Comparison of ENCODE assay signal across 14 mouse cellular contexts in genomic region chr7:4947855-4948254, GRCm38 (mm10). TPM values are rescaled to one million over a fixed set of nuclear protein-coding genes. Genes with fewer than 3 reads are reported as not detected.
A peak's percentile ranks its signal among the peaks of the same experiment; 100 is the strongest.
DNase-seq lines count a peak whose midpoint lies in the region; ATAC-seq and TF ChIP-seq lines count a peak whose summit lies in the region.
"Had no signal": no experiment of that assay in that cellular context is flagged by ENCODE, and none has a peak within 500 bp of the region (broad histone marks: within the 10 kb centered on the region; RNA-seq: fewer than 3 reads in every experiment).

No protein-coding gene starts in this region.

- DNase-seq in embryonic facial prominence, embryonic 14.5 days (ENCODE audit: low spot score): no peak
- DNase-seq in embryonic facial prominence, embryonic 10.5 days (ENCODE audit: low spot score): no peak
- no peak for DNase-seq in thymus, adult 2 months
- DNase-seq in thymus, postnatal 4 days: no peak
- peak; percentile 63 for DNase-seq in heart, adult 8-10 months (ENCODE audit: low spot score)
- peak; percentile 4 for DNase-seq in telencephalon, adult 2 months (ENCODE audit: low read depth, low spot score)
- DNase-seq in B cell, adult 2 months: no peak

- ATAC-seq in embryonic facial prominence, embryonic 14.5 days (ENCODE audit: low read depth): peak; percentile 7; the same call in 1 of the 2 replicates
- ATAC-seq in megakaryocyte-erythroid progenitor cell, adult 5-6 weeks (replicated peaks; ENCODE audit: low FRiP score, low TSS enrichment, poor library complexity, severe bottlenecking): no peak
- ATAC-seq: hindbrain, embryonic 16.5 days had no signal

- H3K4me3 ChIP-seq in embryonic facial prominence, embryonic 14.5 days (ENCODE audit: low read depth, low read length): no peak overlapping the region
- H3K4me3 ChIP-seq in embryonic facial prominence, embryonic 10.5 days: no peak overlapping the region
- H3K4me3 ChIP-seq in thymus, adult 2 months (ENCODE audit: control insufficient read depth, insufficient read depth, low read length): no peak overlapping the region
- H3K4me3 ChIP-seq: limb, embryonic 10.5 days had no signal

- TF ChIP-seq CTCF in thymus, adult 2 months (IDR thresholded peaks at IDR 0.05; ENCODE audit: borderline replicate concordance, control insufficient read depth, extremely low read depth, insufficient read depth, low read length, poor library complexity): no peak

- no peak overlapping the region for H3K9ac ChIP-seq in embryonic facial prominence, embryonic 14.5 days (ENCODE audit: low read depth, low read length)

- TF ChIP-seq POLR2A in thymus, adult 2 months (IDR thresholded peaks at IDR 0.05; ENCODE audit: control insufficient read depth, extremely low read depth, insufficient read depth, low read length, poor library complexity): no peak

- H3K4me2 ChIP-seq in embryonic facial prominence, embryonic 14.5 days (ENCODE audit: low read depth, low read length): no peak overlapping the region

- no peak overlapping the region for H3K27ac ChIP-seq in embryonic facial prominence, embryonic 14.5 days (replicated peaks; ENCODE audit: low read depth, low read length)
- H3K27ac ChIP-seq in embryonic facial prominence, embryonic 10.5 days (replicated peaks): no peak overlapping the region
- H3K27ac ChIP-seq in thymus, adult 2 months (ENCODE audit: control insufficient read depth, insufficient read depth, low read length): peak overlapping the region; percentile 27; the same call in 1 of the 2 replicates
- H3K27ac ChIP-seq: limb, embryonic 10.5 days; macrophage had no signal

- no peaks in the 10 kb centered on the region for H3K27me3 ChIP-seq in embryonic facial prominence, embryonic 14.5 days (replicated peaks; ENCODE audit: control insufficient read depth, insufficient read depth, low read length)
- no peaks in the 10 kb centered on the region for H3K27me3 ChIP-seq in embryonic facial prominence, embryonic 10.5 days (replicated peaks; ENCODE audit: low read depth, poor library complexity, severe bottlenecking)
- H3K27me3 ChIP-seq in thymus, adult 2 months (ENCODE audit: control insufficient read depth, insufficient read depth, low read length): no peaks in the 10 kb centered on the region

- H3K4me1 ChIP-seq in embryonic facial prominence, embryonic 14.5 days (ENCODE audit: control insufficient read depth, insufficient read depth, low read length): no peaks in the 10 kb centered on the region
- H3K4me1 ChIP-seq in embryonic facial prominence, embryonic 10.5 days: peaks cover 5% of the 10 kb centered on the region; the same call in 1 of the 2 replicates
- H3K4me1 ChIP-seq in thymus, adult 2 months (replicated peaks; ENCODE audit: control insufficient read depth, insufficient read depth, low read length): peaks cover 8% of the 10 kb centered on the region

- no peaks in the 10 kb centered on the region for H3K9me3 ChIP-seq in embryonic facial prominence, embryonic 14.5 days (ENCODE audit: control insufficient read depth, low read length)
- H3K9me3 ChIP-seq in embryonic facial prominence, embryonic 10.5 days: no peaks in the 10 kb centered on the region
- H3K9me3 ChIP-seq: limb, embryonic 10.5 days had no signal

- H3K36me3 ChIP-seq in embryonic facial prominence, embryonic 14.5 days (ENCODE audit: control insufficient read depth, insufficient read depth, low read length): no peaks in the 10 kb centered on the region
- no peaks in the 10 kb centered on the region for H3K36me3 ChIP-seq in embryonic facial prominence, embryonic 10.5 days (replicated peaks)
- no peaks in the 10 kb centered on the region for H3K36me3 ChIP-seq in thymus, adult 2 months (ENCODE audit: control insufficient read depth, insufficient read depth, low read length)
- H3K36me3 ChIP-seq: limb, embryonic 10.5 days had no signal

- 14% methylated on average over 2 of the region's 2 CpGs for WGBS in embryonic facial prominence, embryonic 14.5 days
- 56% methylated on average over 2 of the region's 2 CpGs for WGBS in embryonic facial prominence, embryonic 10.5 days
- 89% methylated on average over 2 of the region's 2 CpGs for WGBS in thymus, adult 2 months

RNA-seq across cellular contexts. Expression of gene Sbk2, which starts 16.4 kb away (rescaled TPM):
- polyA plus RNA-seq in embryonic facial prominence, embryonic 14.5 days (2014; fragmentation: Nextera tagmentation; extraction: Ambion mirVana): 0.64 and 0.92 TPM in 2 replicates
- polyA plus RNA-seq in embryonic facial prominence, embryonic 10.5 days (2016; fragmentation: Nextera tagmentation; extraction: Ambion mirVana): 0.09 TPM in 1 of 2 replicates, not detected in the other
- 1.5 and 5.4 TPM in 2 replicates for polyA plus RNA-seq in thymus, adult 2 months (2012; rRNA removed)
- total RNA-seq in heart, adult 8-10 months (2022): 10 to 100 TPM; 27.3 to 40.6 (median 33.1) TPM
- total RNA-seq in megakaryocyte-erythroid progenitor cell, adult 5-6 weeks (2014; fragmentation: Nextera tagmentation): 0.69 TPM in 1 of 2 replicates, not detected in the other
- total RNA-seq in megakaryocyte-erythroid progenitor cell, adult 5-6 weeks (2017): not detected in 2 replicates
- polyA plus RNA-seq: embryonic facial prominence, embryonic 11.5 days; hindbrain, embryonic 16.5 days; neural tube, embryonic 14.5 days had no signal

RNA-seq across cellular contexts. Expression of gene Ssc5d, which starts 22.3 kb away (rescaled TPM):
- 8.1 and 8.7 TPM in 2 replicates for polyA plus RNA-seq in embryonic facial prominence, embryonic 14.5 days (2014; fragmentation: Nextera tagmentation; extraction: Ambion mirVana)
- 1.4 and 1.7 TPM in 2 replicates for polyA plus RNA-seq in embryonic facial prominence, embryonic 10.5 days (2016; fragmentation: Nextera tagmentation; extraction: Ambion mirVana)
- 1.0 and 1.1 TPM in 2 replicates for polyA plus RNA-seq in thymus, adult 2 months (2012; rRNA removed)
- 1 to 10 TPM; 1.4 to 2.5 (median 1.9) TPM for total RNA-seq in heart, adult 8-10 months (2022)
- not detected in 2 replicates for total RNA-seq in megakaryocyte-erythroid progenitor cell, adult 5-6 weeks (2014; fragmentation: Nextera tagmentation)
- total RNA-seq in megakaryocyte-erythroid progenitor cell, adult 5-6 weeks (2017): not detected in 2 replicates

RNA-seq across cellular contexts. Expression of gene Sbk3, which starts 23.1 kb away (rescaled TPM):
- polyA plus RNA-seq in embryonic facial prominence, embryonic 14.5 days (2014; fragmentation: Nextera tagmentation; extraction: Ambion mirVana): 0.06 and 0.08 TPM in 2 replicates
- 0.05 TPM in 1 of 2 replicates, not detected in the other for polyA plus RNA-seq in embryonic facial prominence, embryonic 10.5 days (2016; fragmentation: Nextera tagmentation; extraction: Ambion mirVana)
- polyA plus RNA-seq in thymus, adult 2 months (2012; rRNA removed): 0.36 and 3.7 TPM in 2 replicates
- 10 to 100 TPM; 28.3 to 70.4 (median 46.3) TPM for total RNA-seq in heart, adult 8-10 months (2022)
- not detected in 2 replicates for total RNA-seq in megakaryocyte-erythroid progenitor cell, adult 5-6 weeks (2014; fragmentation: Nextera tagmentation)
- not detected in 2 replicates for total RNA-seq in megakaryocyte-erythroid progenitor cell, adult 5-6 weeks (2017)
- polyA plus RNA-seq: large intestine, adult 2 months; limb, embryonic 10.5 days; macrophage had no signal

RNA-seq across cellular contexts. Expression of gene Nat14, which starts 26.0 kb away (rescaled TPM):
- polyA plus RNA-seq in embryonic facial prominence, embryonic 14.5 days (2014; fragmentation: Nextera tagmentation; extraction: Ambion mirVana): 1.9 and 2.6 TPM in 2 replicates
- polyA plus RNA-seq in embryonic facial prominence, embryonic 10.5 days (2016; fragmentation: Nextera tagmentation; extraction: Ambion mirVana): 4.9 and 5.3 TPM in 2 replicates
- 4.4 and 5.9 TPM in 2 replicates for polyA plus RNA-seq in thymus, adult 2 months (2012; rRNA removed)
- 1 to 10 TPM; 4.7 to 6.7 (median 5.3) TPM for total RNA-seq in heart, adult 8-10 months (2022)
- 6.6 TPM in 1 of 2 replicates, not detected in the other for total RNA-seq in megakaryocyte-erythroid progenitor cell, adult 5-6 weeks (2014; fragmentation: Nextera tagmentation)
- 0.23 and 1.9 TPM in 2 replicates for total RNA-seq in megakaryocyte-erythroid progenitor cell, adult 5-6 weeks (2017)

RNA-seq across cellular contexts. Expression of gene Zfp628, which starts 32.8 kb away (rescaled TPM):
- polyA plus RNA-seq in embryonic facial prominence, embryonic 14.5 days (2014; fragmentation: Nextera tagmentation; extraction: Ambion mirVana): 3.7 and 4.0 TPM in 2 replicates
- polyA plus RNA-seq in embryonic facial prominence, embryonic 10.5 days (2016; fragmentation: Nextera tagmentation; extraction: Ambion mirVana): 4.5 and 4.6 TPM in 2 replicates
- 40.2 and 51.2 TPM in 2 replicates for polyA plus RNA-seq in thymus, adult 2 months (2012; rRNA removed)
- total RNA-seq in heart, adult 8-10 months (2022): 1 to 10 TPM; 6.4 to 8.4 (median 7.5) TPM
- 8.2 and 11.6 TPM in 2 replicates for total RNA-seq in megakaryocyte-erythroid progenitor cell, adult 5-6 weeks (2014; fragmentation: Nextera tagmentation)
- 1.1 and 1.2 TPM in 2 replicates for total RNA-seq in megakaryocyte-erythroid progenitor cell, adult 5-6 weeks (2017)

Comparison
In these comparisons a context has a peak if more than half of its experiments do, and no peak if none do; other contexts are left out.
1. DNase-seq: peak in heart, adult 8-10 months (single experiment) and telencephalon, adult 2 months (single experiment); none in embryonic facial prominence, embryonic 14.5 days (single experiment), embryonic facial prominence, embryonic 10.5 days (single experiment), thymus, adult 2 months (single experiment), thymus, postnatal 4 days (single experiment) and B cell, adult 2 months (0 of 2).